Mouse (Mus musculus) kidney, embryonic 15.5 days (tissue): ENCODE results near the gene Ugt1a5. TPM values are rescaled to one million over a fixed set of nuclear protein-coding genes. Genes with fewer than 3 reads are reported as not detected.

Experiments
- polyA plus RNA-seq: library from polyadenylated mRNA; unstranded; fragments of >200 nt; fragmentation: Nextera tagmentation; extraction: Ambion mirVana; gene quantifications from 2 replicates; pipeline ENCODE4 v1.2.1, GENCODE M21; 2015

Ugt1a5 gene
- polyA plus RNA-seq, 1 experiment from 2014 or later = not detected

Other genes with a start within 250 kb of the Ugt1a5 start
- gene Usp40, start 157.5 kb upstream of the Ugt1a5 start, polyA plus RNA-seq = 38.7 and 42.6 TPM in 2 replicates
- 17.5 TPM in 2 replicates for gene Ugt1a10, start 110.6 kb upstream of the Ugt1a5 start, polyA plus RNA-seq
- 4.6 and 4.7 TPM in 2 replicates for gene Ugt1a9, start 95.2 kb upstream of the Ugt1a5 start, polyA plus RNA-seq
- gene Ugt1a8, start 78.2 kb upstream of the Ugt1a5 start, polyA plus RNA-seq = not detected in 2 replicates
- gene Ugt1a7c, start 71.0 kb upstream of the Ugt1a5 start, polyA plus RNA-seq = 8.9 and 11.4 TPM in 2 replicates
- 0.16 and 0.22 TPM in 2 replicates for gene Ugt1a6b, start 62.8 kb upstream of the Ugt1a5 start, polyA plus RNA-seq
- 3.1 and 3.9 TPM in 2 replicates for gene Ugt1a6a, start 31.2 kb upstream of the Ugt1a5 start, polyA plus RNA-seq
- gene Ugt1a2, start 34.6 kb downstream of the Ugt1a5 start, polyA plus RNA-seq = 27.5 and 28.9 TPM in 2 replicates
- 10.7 TPM in 2 replicates for gene Dnajb3, start 39.8 kb downstream of the Ugt1a5 start, polyA plus RNA-seq
- gene Ugt1a1, start 45.9 kb downstream of the Ugt1a5 start, polyA plus RNA-seq = 1.2 and 1.8 TPM in 2 replicates
- 1.3 and 1.8 TPM in 2 replicates for gene Mroh2a, start 61.0 kb downstream of the Ugt1a5 start, polyA plus RNA-seq
- 162 and 175 TPM in 2 replicates for gene Hjurp, start 111.6 kb downstream of the Ugt1a5 start, polyA plus RNA-seq
- gene Trpm8, start 111.6 kb downstream of the Ugt1a5 start, polyA plus RNA-seq = not detected in 2 replicates
- 56.5 and 62.0 TPM in 2 replicates for gene Spp2, start 240.9 kb downstream of the Ugt1a5 start, polyA plus RNA-seq